8 mouse cellular contexts compared by ENCODE assay signal in the genomic region with DNA sequence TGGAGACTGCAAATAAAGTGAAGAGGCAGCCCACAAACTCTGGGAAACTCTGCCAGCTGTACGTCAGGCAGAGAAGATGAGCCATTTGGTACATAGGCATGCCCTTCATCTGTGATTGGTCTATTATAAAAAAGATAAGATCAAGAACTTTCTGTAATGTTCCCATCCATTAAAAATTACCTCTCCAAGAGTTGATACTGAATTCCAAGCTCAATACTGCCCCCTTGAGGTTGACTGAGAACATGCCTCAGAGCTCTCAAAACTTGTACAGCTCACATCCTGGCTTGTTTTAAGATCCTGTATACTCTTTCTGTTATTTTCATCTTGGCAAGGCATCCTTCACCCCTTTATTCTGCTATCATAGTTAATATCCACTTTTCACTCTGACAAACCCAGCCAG. TPM values are rescaled to one million over a fixed set of nuclear protein-coding genes. Genes with fewer than 3 reads are reported as not detected.
DNase-seq lines count a peak whose midpoint lies in the region; ATAC-seq and TF ChIP-seq lines count a peak whose summit lies in the region.
"Had no signal": no experiment of that assay in that cellular context is flagged by ENCODE, and none has a peak within 500 bp of the region (broad histone marks: within the 10 kb centered on the region; RNA-seq: fewer than 3 reads in every experiment).

No protein-coding gene starts in this region.

- H3K27ac ChIP-seq in liver, embryonic 14.5 days, result peak overlapping the region; percentile 76
- H3K27ac ChIP-seq: midbrain, embryonic 12.5 days had no signal

- peak; percentile 15 for DNase-seq in kidney, adult 9 months
- DNase-seq in kidney, adult 11 months, result no peak
- peak; percentile 81 for DNase-seq in 416B (ENCODE audit: low read depth)
- peak; percentile 18 for DNase-seq in CD4-positive helper T cell, adult 2 months (ENCODE audit: low read depth, low spot score)
- peak; percentile 77 for DNase-seq in embryo, embryonic 10.5 days (ENCODE audit: low spot score)
- peak in 1 of 3 experiments; percentile 74 for DNase-seq in liver, embryonic 14.5 days (ENCODE audit: low read depth in 3 of 3, low spot score in 3 of 3)
- no peak for DNase-seq in frontal cortex, postnatal 10 days (ENCODE audit: low spot score in 2 of 2)

- H3K36me3 ChIP-seq in liver, embryonic 14.5 days (replicated peaks; ENCODE audit: control insufficient read depth, insufficient read depth, low read depth), result no peaks in the 10 kb centered on the region; the same call in 1 of the 2 replicates
- H3K36me3 ChIP-seq: midbrain, embryonic 12.5 days had no signal

- H3K9me3 ChIP-seq in liver, embryonic 14.5 days (ENCODE audit: control insufficient read depth, low read length), result no peaks in the 10 kb centered on the region
- H3K9me3 ChIP-seq: midbrain, embryonic 12.5 days had no signal

- H3K4me3 ChIP-seq in liver, embryonic 14.5 days (ENCODE audit: insufficient read depth in 1 of 2, low read depth in 2 of 2, low read length in 2 of 2), result no peak overlapping the region
- H3K4me3 ChIP-seq: midbrain, embryonic 12.5 days had no signal

- TF ChIP-seq EP300 in liver, embryonic 14.5 days (IDR thresholded peaks at IDR 0.05; ENCODE audit: low read depth), result no peak

- TF ChIP-seq CTCF in liver, embryonic 14.5 days (IDR thresholded peaks at IDR 0.05; ENCODE audit: low read depth), result peak; percentile 82

- ATAC-seq in liver, embryonic 14.5 days (ENCODE audit: insufficient read depth), result no peak

- H3K27me3 ChIP-seq in liver, embryonic 14.5 days (ENCODE audit: control insufficient read depth, insufficient read depth, low read length), result no peaks in the 10 kb centered on the region
- H3K27me3 ChIP-seq: midbrain, embryonic 12.5 days had no signal

- peak overlapping the region; percentile 28 for H3K9ac ChIP-seq in liver, embryonic 14.5 days (replicated peaks)
- H3K9ac ChIP-seq: midbrain, embryonic 12.5 days had no signal

- peaks cover 18 to 24% of the 10 kb centered on the region in 2 experiments for H3K4me1 ChIP-seq in liver, embryonic 14.5 days (replicated peaks; ENCODE audit: control insufficient read depth in 2 of 2, insufficient read depth in 2 of 2, low read length in 1 of 2)
- H3K4me1 ChIP-seq: midbrain, embryonic 12.5 days had no signal

- WGBS in liver, embryonic 14.5 days (ENCODE audit: insufficient replicate concordance), result 59% methylated on average over 1 of the region's 1 CpGs

- H3K4me2 ChIP-seq in liver, embryonic 14.5 days (ENCODE audit: low read depth), result no peak overlapping the region
- H3K4me2 ChIP-seq: midbrain, embryonic 12.5 days had no signal

RNA-seq across cellular contexts. Expression of a gene that starts 6.9 kb away (rescaled TPM):
- polyA plus RNA-seq in liver, embryonic 14.5 days (2012; rRNA removed), result 57,913 and 74,220 TPM in 2 replicates
- polyA plus RNA-seq in liver, embryonic 14.5 days (2014; fragmentation: Nextera tagmentation; extraction: Ambion mirVana), result 62,702 and 66,320 TPM in 2 replicates

RNA-seq across cellular contexts. Expression of a gene that starts 15.2 kb away (rescaled TPM):
- polyA plus RNA-seq in liver, embryonic 14.5 days (2012; rRNA removed), result 0.02 TPM in 1 of 2 replicates, not detected in the other
- not detected in 2 replicates for polyA plus RNA-seq in liver, embryonic 14.5 days (2014; fragmentation: Nextera tagmentation; extraction: Ambion mirVana)
- polyA plus RNA-seq: midbrain, embryonic 12.5 days had no signal

RNA-seq across cellular contexts. Expression of a gene that starts 21.0 kb away (rescaled TPM):
- polyA plus RNA-seq in liver, embryonic 14.5 days (2012; rRNA removed), result 195,474 and 209,901 TPM in 2 replicates
- polyA plus RNA-seq in liver, embryonic 14.5 days (2014; fragmentation: Nextera tagmentation; extraction: Ambion mirVana), result 126,713 and 131,477 TPM in 2 replicates

RNA-seq across cellular contexts. Expression of a gene that starts 27.4 kb away (rescaled TPM):
- polyA plus RNA-seq in liver, embryonic 14.5 days (2012; rRNA removed), result 0.02 and 0.10 TPM in 2 replicates
- 0.08 TPM in 1 of 2 replicates, not detected in the other for polyA plus RNA-seq in liver, embryonic 14.5 days (2014; fragmentation: Nextera tagmentation; extraction: Ambion mirVana)
- polyA plus RNA-seq: midbrain, embryonic 12.5 days had no signal

RNA-seq across cellular contexts. Expression of a gene that starts 33.5 kb away (rescaled TPM):
- 0.19 and 0.36 TPM in 2 replicates for polyA plus RNA-seq in liver, embryonic 14.5 days (2012; rRNA removed)
- not detected in 2 replicates for polyA plus RNA-seq in liver, embryonic 14.5 days (2014; fragmentation: Nextera tagmentation; extraction: Ambion mirVana)
- polyA plus RNA-seq: midbrain, embryonic 12.5 days had no signal

Comparison
In these comparisons a context has a peak if more than half of its experiments do, and no peak if none do; other contexts are left out.
1. DNase-seq: peak in kidney, adult 9 months (single experiment), 416B (single experiment), CD4-positive helper T cell, adult 2 months (single experiment) and embryo, embryonic 10.5 days (single experiment); none in kidney, adult 11 months (single experiment) and frontal cortex, postnatal 10 days (0 of 2).